Mouse (Mus musculus) MEL (cell line): ENCODE measurements at regions not wholly inside any gene's neighbourhood (a gene's known extent, or its start where the extent isn't known, plus 50 kb on each side); places are given as distances from the start of the nearest gene placed in this dataset.

Experiments
- DNase-seq: peaks from one replicate; pipeline ENCODE4 v3.0.0; 2011; ENCODE audit warnings: low read depth, low spot score
- H3K27ac ChIP-seq: 2 replicates; pipeline ENCODE4 v1.5.1; 2012; ENCODE audit warnings: low read depth, mild to moderate bottlenecking, control low read depth, low read length, moderate library complexity; ENCODE audit not compliant: control insufficient read depth
- H3K27me3 ChIP-seq, 2 experiments: fragments of 150-350 bp in 1 of 2; sonication (generic) in 1 of 2; 2 replicates each; pipeline ENCODE4 v1.6.1; 2012; ENCODE audit warnings: low read length in 2 of 2, mild to moderate bottlenecking in 2 of 2, improper control_type of control experiment in 1 of 2, moderate library complexity in 1 of 2; ENCODE audit not compliant: insufficient read depth in 2 of 2, control insufficient read depth in 1 of 2
- H3K36me3 ChIP-seq, 2 experiments: 2 replicates each; pipeline ENCODE4 v1.6.1; 2012 to 2014; ENCODE audit warnings: low read length in 2 of 2, improper control_type of control experiment in 1 of 2, inconsistent platforms in 1 of 2, mild to moderate bottlenecking in 1 of 2; ENCODE audit not compliant: insufficient read depth in 2 of 2, control insufficient read depth in 1 of 2
- H3K4me1 ChIP-seq, 2 experiments: fragments of 150-350 bp in 1 of 2; sonication (generic) in 1 of 2; 2 replicates each; pipeline ENCODE4 v1.6.1; 2012; ENCODE audit warnings: low read length in 2 of 2, improper control_type of control experiment in 1 of 2, mild to moderate bottlenecking in 1 of 2; ENCODE audit not compliant: insufficient read depth in 2 of 2, control insufficient read depth in 1 of 2
- H3K4me3 ChIP-seq, 2 experiments: fragments of 150-350 bp in 1 of 2; sonication (generic) in 1 of 2; 2 replicates each; pipeline ENCODE4 v1.5.1; 2012; ENCODE audit warnings: low read depth in 2 of 2, low read length in 2 of 2, mild to moderate bottlenecking in 2 of 2, moderate library complexity in 2 of 2, control low read depth in 1 of 2, improper control_type of control experiment in 1 of 2; ENCODE audit not compliant: control insufficient read depth in 1 of 2, insufficient read depth in 1 of 2
- H3K79me2 ChIP-seq: 2 replicates; pipeline ENCODE4 v1.6.1; 2012; ENCODE audit warnings: mild to moderate bottlenecking, low read length, moderate library complexity; ENCODE audit not compliant: control insufficient read depth, poor library complexity, insufficient read depth
- H3K9ac ChIP-seq: 2 replicates; pipeline ENCODE4 v1.6.1; 2012; ENCODE audit warnings: low read depth, mild to moderate bottlenecking, control low read depth, low read length, moderate library complexity; ENCODE audit not compliant: control insufficient read depth, poor library complexity, severe bottlenecking
- H3K9me3 ChIP-seq: fragments of 150-350 bp; sonication (generic); replicated peaks from 2 replicates; pipeline ENCODE4 v1.6.1; 2012; ENCODE audit warnings: mild to moderate bottlenecking, low read length, improper control_type of control experiment, moderate library complexity; ENCODE audit not compliant: insufficient read depth
- BHLHE40 ChIP-seq: IDR thresholded peaks from 2 replicates; pipeline ENCODE4 v1.6.1; 2012; ENCODE audit warnings: low read depth, mild to moderate bottlenecking, inconsistent platforms, low read length, improper control_type of control experiment, borderline replicate concordance
- CHD2 ChIP-seq: IDR thresholded peaks from 2 replicates; pipeline ENCODE4 v1.6.1; 2011; ENCODE audit warnings: low read length, improper control_type of control experiment
- ELF1 ChIP-seq: IDR thresholded peaks from 2 replicates; pipeline ENCODE4 v1.6.1; 2014; ENCODE audit warnings: low read depth, mild to moderate bottlenecking, inconsistent platforms, low read length, improper control_type of control experiment, moderate library complexity
- EP300 ChIP-seq, 2 experiments: IDR thresholded peaks; 2 replicates each; pipeline ENCODE4 v1.6.1; 2011; ENCODE audit warnings: improper control_type of control experiment in 2 of 2, low read length in 2 of 2, low read depth in 1 of 2, mild to moderate bottlenecking in 1 of 2
- ETS1 ChIP-seq: IDR thresholded peaks from 2 replicates; pipeline ENCODE4 v1.6.1; 2012; ENCODE audit warnings: low read depth, mild to moderate bottlenecking, inconsistent platforms, low read length, improper control_type of control experiment, moderate library complexity
- GABPA ChIP-seq: IDR thresholded peaks from 2 replicates; pipeline ENCODE4 v1.6.1; 2012; ENCODE audit warnings: low read depth, mild to moderate bottlenecking, inconsistent platforms, low read length, improper control_type of control experiment, moderate library complexity
- GATA1 ChIP-seq: IDR thresholded peaks from 2 replicates; pipeline ENCODE4 v1.6.1; 2011; ENCODE audit warnings: low read depth, low read length, improper control_type of control experiment
- HCFC1 ChIP-seq: IDR thresholded peaks from 2 replicates; pipeline ENCODE4 v1.6.1; 2012; ENCODE audit warnings: low read depth, mild to moderate bottlenecking, inconsistent platforms, low read length, improper control_type of control experiment, moderate library complexity
- JUND ChIP-seq: IDR thresholded peaks from 2 replicates; pipeline ENCODE4 v1.6.1; 2011; ENCODE audit warnings: low read depth, mild to moderate bottlenecking, improper control_type of control experiment, low read length
- KAT2A ChIP-seq: conservative IDR thresholded peaks from 2 replicates; pipeline ENCODE4 v1.6.1; 2012; ENCODE audit warnings: low read depth, low read length, improper control_type of control experiment, inconsistent platforms
- MAFK ChIP-seq: IDR thresholded peaks from 2 replicates; pipeline ENCODE4 v1.6.1; 2011; ENCODE audit warnings: low read depth, mild to moderate bottlenecking, low read length, improper control_type of control experiment, borderline replicate concordance
- MAX ChIP-seq: IDR thresholded peaks from 2 replicates; pipeline ENCODE4 v1.6.1; 2011; ENCODE audit warnings: low read length, improper control_type of control experiment
- MAZ ChIP-seq: IDR thresholded peaks from 2 replicates; pipeline ENCODE4 v1.6.1; 2012; ENCODE audit warnings: low read depth, mild to moderate bottlenecking, inconsistent platforms, low read length, improper control_type of control experiment
- MXI1 ChIP-seq: IDR thresholded peaks from 2 replicates; pipeline ENCODE4 v1.6.1; 2011; ENCODE audit warnings: mild to moderate bottlenecking, low read depth, low read length, improper control_type of control experiment
- MYB ChIP-seq: IDR thresholded peaks from 2 replicates; pipeline ENCODE4 v1.6.1; 2011; ENCODE audit warnings: mild to moderate bottlenecking, low read depth, low read length, improper control_type of control experiment
- NRF1 ChIP-seq: IDR thresholded peaks from 2 replicates; pipeline ENCODE4 v1.6.1; 2014; ENCODE audit warnings: low read depth, mild to moderate bottlenecking, inconsistent platforms, low read length, improper control_type of control experiment, moderate library complexity; ENCODE audit not compliant: poor library complexity, insufficient read depth, severe bottlenecking
- POLR2A ChIP-seq, 2 experiments: IDR thresholded peaks; 2 replicates each; pipeline ENCODE4 v1.6.1; 2011 to 2012; ENCODE audit warnings: low read length in 2 of 2, mild to moderate bottlenecking in 2 of 2, control low read depth in 1 of 2, improper control_type of control experiment in 1 of 2, low read depth in 1 of 2, moderate library complexity in 1 of 2; ENCODE audit not compliant: control insufficient read depth in 1 of 2, insufficient read depth in 1 of 2, poor library complexity in 1 of 2
- RAD21 ChIP-seq: IDR thresholded peaks from 2 replicates; pipeline ENCODE4 v1.6.1; 2011; ENCODE audit warnings: mild to moderate bottlenecking, low read depth, low read length, improper control_type of control experiment
- RCOR1 ChIP-seq: IDR thresholded peaks from 2 replicates; pipeline ENCODE4 v1.6.1; 2012; ENCODE audit warnings: low read depth, mild to moderate bottlenecking, inconsistent platforms, low read length, improper control_type of control experiment
- SMC3 ChIP-seq: IDR thresholded peaks from 2 replicates; pipeline ENCODE4 v1.6.1; 2011; ENCODE audit warnings: low read depth, low read length, improper control_type of control experiment
- TAL1 ChIP-seq: IDR thresholded peaks from 2 replicates; pipeline ENCODE4 v1.6.1; 2012; ENCODE audit warnings: mild to moderate bottlenecking, inconsistent platforms, low read length, moderate library complexity, mixed read lengths
- TBP ChIP-seq: IDR thresholded peaks from 2 replicates; pipeline ENCODE4 v1.8.0; 2011; ENCODE audit warnings: low read depth, low read length, improper control_type of control experiment
- TCF12 ChIP-seq: IDR thresholded peaks from 2 replicates; pipeline ENCODE4 v1.6.1; 2014; ENCODE audit warnings: low read depth, mild to moderate bottlenecking, inconsistent platforms, low read length, improper control_type of control experiment, moderate library complexity
- USF1 ChIP-seq: IDR thresholded peaks from 2 replicates; pipeline ENCODE4 v1.6.1; 2014; ENCODE audit warnings: low read depth, mild to moderate bottlenecking, inconsistent platforms, low read length, improper control_type of control experiment, moderate library complexity
- USF2 ChIP-seq, 2 experiments: IDR thresholded peaks; 2 replicates each; pipeline ENCODE4 v1.6.1; 2011 to 2012; ENCODE audit warnings: improper control_type of control experiment in 2 of 2, low read length in 2 of 2, borderline replicate concordance in 1 of 2, inconsistent platforms in 1 of 2, low read depth in 1 of 2, mild to moderate bottlenecking in 1 of 2; ENCODE audit not compliant: insufficient read depth in 1 of 2
- ZC3H11A ChIP-seq: IDR thresholded peaks from 2 replicates; pipeline ENCODE4 v1.6.1; 2012; ENCODE audit warnings: low read depth, mild to moderate bottlenecking, inconsistent platforms, low read length, improper control_type of control experiment
- ZMIZ1 ChIP-seq: IDR thresholded peaks from 2 replicates; pipeline ENCODE4 v1.6.1; 2012; ENCODE audit warnings: low read depth, mild to moderate bottlenecking, inconsistent platforms, low read length, improper control_type of control experiment, moderate library complexity
- ZNF384 ChIP-seq: IDR thresholded peaks from 2 replicates; pipeline ENCODE4 v1.6.1; 2012; ENCODE audit warnings: low read depth, mild to moderate bottlenecking, inconsistent platforms, low read length, improper control_type of control experiment

DNA sequence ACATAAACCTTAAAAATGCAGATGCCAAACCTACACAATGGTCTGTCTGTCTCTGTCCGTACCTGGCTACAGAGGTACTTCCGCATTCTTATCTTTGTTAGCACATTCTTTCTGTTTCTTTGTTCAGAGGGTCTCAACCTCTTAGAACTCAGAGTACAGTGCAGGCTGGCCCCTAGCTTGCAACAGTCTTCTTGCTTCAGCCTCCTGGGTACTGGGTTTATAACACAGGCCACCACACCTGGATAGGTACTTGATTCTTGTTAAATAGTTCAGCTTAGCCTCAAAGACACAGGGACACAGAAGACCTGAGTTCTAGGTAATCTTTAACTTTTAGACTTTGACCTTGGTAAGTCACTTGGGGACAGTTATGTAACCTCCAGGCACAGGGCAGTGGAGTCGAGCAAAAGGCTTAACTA, 60.5 kb upstream of the Dlx2 start:
- Histone ChIP-seq H3K27ac (no peak overlapping the region), H3K79me2 (no peaks in the 10 kb centered on the region), H3K4me3 (no peak overlapping the region), H3K9me3 (no peaks in the 10 kb centered on the region), H3K27me3 (peaks cover 4 to 5% of the 10 kb centered on the region in 2 experiments; a peak in 3 of 4 replicates), H3K4me1 (no peaks in the 10 kb centered on the region), H3K9ac (no peak overlapping the region), H3K36me3 (no peaks in the 10 kb centered on the region)
- no peak for DNase-seq
- TF ChIP-seq JUND (no peak), POLR2A (IDR thresholded peaks at IDR 0.05; ENCODE audit: control insufficient read depth in 1 of 2, insufficient read depth in 1 of 2, low read depth in 1 of 2, low read length in 2 of 2, poor library complexity in 1 of 2) (no peak), RAD21 (no peak), TBP (no peak), ZMIZ1 (no peak), ZC3H11A (no peak), ETS1 (no peak), ZNF384 (no peak), GATA1 (no peak), GABPA (no peak), TCF12 (no peak), RCOR1 (no peak), ELF1 (no peak), MAFK (no peak), NRF1 (no peak), EP300 (IDR thresholded peaks at IDR 0.05; ENCODE audit: low read depth in 1 of 2, low read length in 2 of 2) (no peak), SMC3 (no peak), MAX (no peak), TAL1 (no peak), MAZ (no peak)

DNA sequence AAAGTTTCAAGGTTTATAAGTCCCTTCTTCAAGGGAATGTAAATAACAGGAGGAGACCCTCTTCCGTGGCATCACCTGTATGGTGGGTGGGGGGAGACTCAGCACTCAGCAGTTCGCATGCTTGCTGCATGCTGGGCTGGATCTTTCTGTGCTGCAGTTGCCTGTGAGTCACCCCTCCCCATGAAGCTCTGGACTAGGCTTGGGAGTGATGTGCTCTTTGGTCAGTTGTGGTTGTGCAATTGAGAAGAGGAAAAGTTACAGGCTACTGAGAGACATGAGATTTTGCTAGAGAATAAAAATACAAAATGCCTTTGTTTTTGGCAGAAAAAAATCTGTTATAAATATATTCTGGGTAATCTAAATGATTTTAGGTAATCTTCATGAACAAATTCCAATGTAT, 66.7 kb upstream of the Dlx2 start:
- H3K27me3 ChIP-seq, result peaks cover 14 to 20% of the 10 kb centered on the region in 2 experiments
- no peaks in the 10 kb centered on the region for H3K9me3 ChIP-seq
- H3K4me1 ChIP-seq, result no peaks in the 10 kb centered on the region
- no peak overlapping the region for H3K4me3 ChIP-seq
- TF ChIP-seq HCFC1, result no peak
- TF ChIP-seq MAX, result no peak
- TF ChIP-seq RCOR1, result no peak
- TF ChIP-seq MAZ, result no peak
- TF ChIP-seq ZC3H11A, result no peak
- TF ChIP-seq BHLHE40, result no peak
- TF ChIP-seq SMC3, result no peak
- no peak for TF ChIP-seq USF1
- no peak for TF ChIP-seq ELF1
- TF ChIP-seq POLR2A (IDR thresholded peaks at IDR 0.05; ENCODE audit: control insufficient read depth in 1 of 2, insufficient read depth in 1 of 2, low read depth in 1 of 2, low read length in 2 of 2, poor library complexity in 1 of 2), result no peak
- TF ChIP-seq KAT2A, result no peak
- TF ChIP-seq MYB, result no peak
- no peak for TF ChIP-seq CHD2
- TF ChIP-seq RAD21, result no peak
- no peak for TF ChIP-seq ZNF384
- no peak for TF ChIP-seq USF2 (IDR thresholded peaks at IDR 0.05; ENCODE audit: borderline replicate concordance in 1 of 2, insufficient read depth in 1 of 2, low read depth in 1 of 2, low read length in 2 of 2)
- no peak for TF ChIP-seq MXI1
- no peak overlapping the region for H3K9ac ChIP-seq
- H3K36me3 ChIP-seq, result no peaks in the 10 kb centered on the region
- no peak for DNase-seq
- no peaks in the 10 kb centered on the region for H3K79me2 ChIP-seq
- H3K27ac ChIP-seq, result no peak overlapping the region
